Mouse (Mus musculus) liver, adult 2 months (tissue): ENCODE results near the gene Pwwp2b. TPM values are rescaled to one million over a fixed set of nuclear protein-coding genes. Genes with fewer than 3 reads are reported as not detected.

ENCODE experiments used
- DNase-seq: peaks from one replicate; pipeline ENCODE4 v3.0.0-alpha.2; 2011; ENCODE audit warnings: low read depth, low spot score; ENCODE audit errors: extremely low read depth
- H3K27ac ChIP-seq: fragments of 200-500 bp; replicated peaks from 2 replicates; pipeline ENCODE4 v1.5.1; 2012; ENCODE audit warnings: low read depth, mild to moderate bottlenecking, control low read depth, inconsistent platforms, low read length; ENCODE audit not compliant: insufficient read depth
- H3K27me3 ChIP-seq: fragments of 200-500 bp; 2 replicates; pipeline ENCODE4 v1.6.1; 2012; ENCODE audit warnings: mild to moderate bottlenecking, moderate library complexity, low read length, inconsistent platforms; ENCODE audit not compliant: control insufficient read depth, insufficient read depth
- H3K36me3 ChIP-seq: fragments of 200-500 bp; 2 replicates; pipeline ENCODE4 v1.6.1; 2012; ENCODE audit warnings: low read length, inconsistent platforms; ENCODE audit not compliant: control insufficient read depth, insufficient read depth
- H3K4me1 ChIP-seq: fragments of 200-500 bp; 2 replicates; pipeline ENCODE4 v1.6.1; 2011; ENCODE audit warnings: low read length; ENCODE audit not compliant: control insufficient read depth, insufficient read depth
- H3K4me3 ChIP-seq: fragments of 200-500 bp; 2 replicates; pipeline ENCODE4 v1.5.1; 2011; ENCODE audit warnings: low read depth, mild to moderate bottlenecking, control low read depth, low read length, moderate library complexity; ENCODE audit not compliant: insufficient read depth
- H3K79me2 ChIP-seq: fragments of 200-500 bp; 2 replicates; pipeline ENCODE4 v1.6.1; 2012; ENCODE audit warnings: inconsistent platforms, mild to moderate bottlenecking, low read length, moderate library complexity; ENCODE audit not compliant: control insufficient read depth, insufficient read depth
- H3K9ac ChIP-seq: fragments of 200-500 bp; 2 replicates; pipeline ENCODE4 v1.6.1; 2012; ENCODE audit warnings: low read depth, mild to moderate bottlenecking, control low read depth, inconsistent platforms, low read length
- CTCF ChIP-seq: fragments of 200-500 bp; IDR thresholded peaks from 2 replicates; pipeline ENCODE4 v1.5.1; 2011; ENCODE audit warnings: low read depth, low read length, control low read depth
- POLR2A ChIP-seq: fragments of 200-500 bp; IDR thresholded peaks from 2 replicates; pipeline ENCODE4 v1.6.1; 2011; ENCODE audit warnings: low read length, control low read depth; ENCODE audit not compliant: insufficient read depth; ENCODE audit errors: extremely low read depth
- WGBS: fragments of 180-500 bp; shearing (Covaris S2); methylation state at CpG from one replicate; pipeline ENCODE4 v1.1.7; 2018; 5-methylcytosine and 5-hydroxymethylcytosine counted together
- polyA plus RNA-seq: library from polyadenylated mRNA; depleted of rRNA; stranded (reverse); fragments of >200 nt; gene quantifications from 2 replicates; pipeline ENCODE4 v1.2.3, GENCODE M21; 2012
- total RNA-seq: library from RNA; depleted of rRNA; stranded (reverse); fragments of >200 nt; gene quantifications from 2 replicates; pipeline ENCODE4 v1.2.3, GENCODE M21; 2014

Pwwp2b gene
- total and polyA plus RNA-seq, 2 experiments = 0.65 to 2.1 TPM

DNA sequence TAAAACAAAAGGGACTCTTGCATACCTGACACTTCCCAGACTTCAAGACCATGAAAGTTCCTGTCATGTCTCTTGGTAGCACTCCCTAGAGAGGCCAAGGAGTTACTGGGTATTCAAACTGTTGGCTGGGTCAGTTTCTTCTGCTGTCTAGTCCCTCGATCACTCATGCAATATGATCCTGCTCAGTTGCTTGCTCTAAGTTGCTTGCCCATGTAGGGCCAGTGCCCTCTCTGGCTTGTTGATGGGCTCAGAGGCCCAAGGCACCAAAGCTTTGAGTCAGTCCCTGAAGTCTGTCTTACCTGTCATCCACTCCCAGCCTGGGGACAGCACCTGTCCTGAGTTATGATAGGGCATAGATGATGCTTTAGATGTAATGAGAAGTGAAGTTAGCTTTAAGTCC, 22.5 kb downstream of the Pwwp2b start:
- Histone ChIP-seq H3K4me3 (no peak overlapping the region), H3K27ac (no peak overlapping the region), H3K79me2 (no peaks in the 10 kb centered on the region), H3K4me1 (peaks cover 15% of the 10 kb centered on the region), H3K9ac (no peak overlapping the region), H3K36me3 (no peaks in the 10 kb centered on the region), H3K27me3 (no peaks in the 10 kb centered on the region)
- no peak for DNase-seq
- TF ChIP-seq CTCF (no peak), POLR2A (no peak)
- 93% methylated on average over 1 of the region's 1 CpGs for WGBS

- H3K9ac ChIP-seq = no peak overlapping the region
- H3K4me1 ChIP-seq = peaks cover 12% of the 10 kb centered on the region
- no peak overlapping the region for H3K27ac ChIP-seq
- WGBS = 88% methylated on average over 5 of the region's 5 CpGs
- no peaks in the 10 kb centered on the region for H3K36me3 ChIP-seq
- TF ChIP-seq CTCF (no peak), POLR2A (no peak)
- H3K4me3 ChIP-seq = no peak overlapping the region
- no peak for DNase-seq
- no peaks in the 10 kb centered on the region for H3K79me2 ChIP-seq
- no peaks in the 10 kb centered on the region for H3K27me3 ChIP-seq
These were observed 23.6 kb downstream of the Pwwp2b start for GRCm38 (mm10) chr7:139271871-139272270.

- no peaks in the 10 kb centered on the region for H3K36me3 ChIP-seq
- peak overlapping the region; percentile 68 for H3K27ac ChIP-seq
- DNase-seq = peak; percentile 19
- WGBS = 48% methylated on average over 1 of the region's 1 CpGs
- H3K4me1 ChIP-seq = peaks cover 11% of the 10 kb centered on the region
- no peaks in the 10 kb centered on the region for H3K79me2 ChIP-seq
- H3K27me3 ChIP-seq = no peaks in the 10 kb centered on the region
- peak overlapping the region; percentile 30; the same call in 1 of the 2 replicates for H3K9ac ChIP-seq
- TF ChIP-seq CTCF = no peak
- no peak for TF ChIP-seq POLR2A
- H3K4me3 ChIP-seq = no peak overlapping the region
These were observed 24.5 kb downstream of the Pwwp2b start for GRCm38 (mm10) chr7:139272639-139273396.

- Histone ChIP-seq H3K79me2 (no peaks in the 10 kb centered on the region), H3K4me3 (no peak overlapping the region), H3K36me3 (no peaks in the 10 kb centered on the region), H3K9ac (no peak overlapping the region; the same call in 1 of the 2 replicates), H3K27ac (peak overlapping the region; percentile 68), H3K27me3 (no peaks in the 10 kb centered on the region), H3K4me1 (peaks cover 11% of the 10 kb centered on the region)
- 44% methylated on average over 2 of the region's 2 CpGs for WGBS
- TF ChIP-seq POLR2A = no peak
- no peak for TF ChIP-seq CTCF
- DNase-seq = peak; percentile 15
These were observed 25.1 kb downstream of the Pwwp2b start for GRCm38 (mm10) chr7:139273397-139273719.

DNA sequence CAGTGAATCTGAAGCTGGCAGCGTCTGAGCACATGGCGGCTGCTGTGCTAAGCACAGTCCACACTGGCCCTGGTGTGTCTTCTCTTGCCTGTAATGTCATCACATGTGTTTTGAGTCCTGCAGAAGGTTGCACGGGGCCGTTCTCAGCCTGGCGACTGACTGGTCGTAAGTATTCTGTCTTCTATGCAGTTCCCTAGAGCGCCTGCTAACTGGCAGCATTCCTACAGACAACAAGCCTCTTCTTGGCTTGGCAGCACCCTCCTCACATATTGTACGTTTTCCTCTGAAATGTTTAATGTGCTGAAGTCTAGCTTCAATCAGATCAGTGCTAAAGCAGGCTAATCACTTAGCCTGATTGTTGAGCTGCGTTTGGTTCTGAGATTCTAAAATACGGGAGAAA, 27.3 kb downstream of the Pwwp2b start:
- Histone ChIP-seq H3K9ac (no peak overlapping the region), H3K4me1 (peaks cover 11% of the 10 kb centered on the region), H3K79me2 (no peaks in the 10 kb centered on the region), H3K27ac (no peak overlapping the region), H3K4me3 (no peak overlapping the region), H3K27me3 (no peaks in the 10 kb centered on the region), H3K36me3 (no peaks in the 10 kb centered on the region)
- no peak for DNase-seq
- WGBS = 80% methylated on average over 10 of the region's 10 CpGs
- no peak for TF ChIP-seq CTCF
- no peak for TF ChIP-seq POLR2A

DNA sequence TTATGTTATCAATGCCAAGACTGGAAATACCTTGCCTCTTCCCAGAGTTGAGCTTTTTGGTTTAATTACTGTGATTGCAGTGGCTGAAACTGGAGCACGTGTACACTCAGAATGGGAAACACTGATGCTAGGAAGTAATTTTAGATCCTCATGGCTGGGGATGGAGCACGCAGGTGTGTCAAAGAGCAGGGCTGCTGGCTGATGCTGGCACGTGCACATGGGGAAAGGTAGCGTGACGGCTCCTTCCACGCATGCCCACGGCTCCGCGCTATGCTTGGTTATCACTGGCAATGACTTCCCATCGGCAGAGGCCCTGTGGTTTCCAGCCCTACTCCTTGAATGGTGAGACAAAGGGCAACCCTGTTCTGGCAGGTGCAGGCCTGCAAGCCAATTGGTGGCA, 27.9 kb downstream of the Pwwp2b start:
- TF ChIP-seq CTCF = no peak
- no peak for TF ChIP-seq POLR2A

More for the DNA sequence above, 27.9 kb downstream of the Pwwp2b start:
- Histone ChIP-seq H3K36me3 (no peaks in the 10 kb centered on the region), H3K4me1 (peaks cover 11% of the 10 kb centered on the region), H3K9ac (no peak overlapping the region), H3K27me3 (no peaks in the 10 kb centered on the region), H3K79me2 (no peaks in the 10 kb centered on the region), H3K4me3 (no peak overlapping the region), H3K27ac (no peak overlapping the region)
- 93% methylated on average over 10 of the region's 10 CpGs for WGBS
- DNase-seq = no peak
